Mouse (Mus musculus) v-Abl transformed pro-B cells (cell line): ENCODE data around the gene Mtif3.

ENCODE experiments used
- in situ Hi-C, 2 experiments: fragments of 400-800 bp; cut with MboI; formaldehyde crosslinking; loops; one replicate each; pipeline ENCODE4 v1.15.1; 2025; ENCODE audit not compliant: unreplicated experiment in 2 of 2

Gene Mtif3

DNA sequence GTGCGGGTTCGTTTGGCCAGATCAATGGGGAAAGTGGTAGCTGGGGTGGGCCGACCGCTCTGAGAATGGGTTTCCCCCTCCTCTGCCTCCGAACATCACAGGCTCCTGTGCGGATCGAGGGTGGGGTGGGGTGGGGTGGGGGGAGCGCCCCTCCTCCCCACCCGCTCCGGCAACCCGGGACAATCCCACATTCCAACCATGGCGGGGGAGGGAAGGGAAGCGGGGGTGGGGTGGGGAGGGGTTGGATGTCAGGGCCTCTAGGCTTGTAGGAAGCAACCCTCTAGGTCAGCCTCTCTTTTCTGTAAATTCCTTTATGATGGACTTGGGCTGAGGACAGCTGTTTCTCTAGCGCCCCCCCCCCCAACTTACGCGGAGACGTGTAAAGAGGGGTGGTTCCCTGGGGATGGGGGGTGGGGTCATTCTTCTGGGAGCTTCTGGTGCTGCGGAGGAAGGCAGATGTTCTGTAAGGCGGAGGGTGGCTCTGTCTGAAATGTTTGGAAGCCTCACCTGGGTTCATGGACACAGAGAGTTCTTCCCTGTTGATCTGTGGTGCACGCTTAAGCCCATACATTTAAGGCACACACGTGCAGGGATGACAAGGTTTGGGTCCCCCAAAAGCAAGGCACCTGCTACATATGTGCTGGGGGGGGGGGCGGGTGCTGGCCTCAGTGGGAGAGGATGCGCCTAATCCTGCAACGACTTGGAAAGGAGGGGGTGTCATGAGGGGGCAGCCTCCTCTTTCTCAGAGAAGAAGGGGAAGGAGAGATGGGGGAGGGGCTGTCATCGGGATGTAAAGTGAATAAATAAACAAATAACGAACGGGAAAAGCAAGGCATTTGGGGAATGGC, 43.1 kb downstream of the Mtif3 start:
- in situ Hi-C loops: loop anchor here (5.0 to 25.0 kb wide), 3 partner anchors 62 to 942 kb away; partner anchors contain the start of gene Pomp (in 1 of the 2)

DNA sequence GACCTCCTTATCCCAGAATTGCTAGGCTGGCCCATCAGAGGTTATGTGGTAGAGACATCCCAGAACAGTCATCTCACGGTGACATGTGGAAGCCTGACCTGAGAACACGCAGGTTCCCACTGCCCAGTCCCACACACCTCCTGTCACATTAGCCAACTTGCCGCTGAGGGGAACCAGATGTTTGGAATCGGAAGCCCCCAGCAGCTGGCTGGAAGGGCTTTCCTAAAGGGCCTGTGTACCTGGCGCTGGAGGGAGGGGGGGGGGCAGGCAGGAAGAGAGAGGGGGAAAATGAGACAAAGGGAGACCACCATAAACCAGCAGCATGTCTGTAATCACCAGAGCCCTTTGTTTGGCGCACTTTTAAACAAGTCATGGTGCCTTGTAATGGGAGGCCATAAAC, 43.7 kb downstream of the Mtif3 start:
- in situ Hi-C loops: loop anchor here (5.0 to 25.0 kb wide), 4 partner anchors 62 to 942 kb away; partner anchors contain the start of gene Pomp (in 1 of the 2)

DNA sequence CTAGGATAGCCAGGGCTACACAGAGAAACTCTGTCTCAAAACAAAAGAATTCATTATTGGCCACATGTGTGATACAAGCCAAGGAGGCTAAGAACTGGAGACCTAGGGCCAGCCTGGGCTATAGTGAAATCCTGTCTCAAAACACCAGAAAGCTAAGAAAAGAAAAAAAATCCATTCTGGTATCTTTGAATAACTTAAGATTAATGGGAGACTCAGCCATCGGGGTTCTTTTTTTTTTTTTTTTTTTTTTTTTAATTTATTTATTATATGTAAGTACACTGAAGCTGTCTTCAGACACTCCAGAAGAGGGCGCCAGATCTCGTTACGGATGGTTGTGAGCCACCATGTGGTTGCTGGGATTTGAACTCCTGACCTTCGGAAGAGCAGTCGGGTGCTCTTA, 46.2 kb downstream of the Mtif3 start:
- in situ Hi-C loops: loop anchor here (10.0 to 25.0 kb wide), 3 partner anchors 620 to 945 kb away; partner anchors contain the start of gene Pomp (in 1 of the 2)

DNA sequence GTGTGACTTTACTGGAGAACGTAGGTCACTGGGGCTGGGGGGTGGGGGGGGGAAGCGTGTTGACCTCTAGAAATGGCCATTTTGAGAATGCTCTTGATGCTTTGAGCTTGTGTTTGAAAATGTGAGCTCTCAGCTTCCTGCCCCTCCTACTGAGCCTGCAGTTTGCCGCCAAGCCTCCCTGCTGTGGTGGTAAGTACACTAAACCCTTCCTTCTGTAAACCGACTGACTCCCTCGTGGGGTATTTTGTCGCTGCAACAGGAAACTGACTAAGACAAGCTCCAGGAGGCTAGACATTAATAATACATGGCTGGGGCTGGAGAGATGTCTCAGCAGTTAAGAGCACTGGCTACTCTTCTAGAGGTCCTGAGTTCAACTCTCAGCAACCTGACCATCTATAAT, 46.8 kb downstream of the Mtif3 start:
- in situ Hi-C loops: loop anchor here (10.0 to 25.0 kb wide), 3 partner anchors 620 to 945 kb away; partner anchors contain the start of gene Pomp (in 1 of the 2)

DNA sequence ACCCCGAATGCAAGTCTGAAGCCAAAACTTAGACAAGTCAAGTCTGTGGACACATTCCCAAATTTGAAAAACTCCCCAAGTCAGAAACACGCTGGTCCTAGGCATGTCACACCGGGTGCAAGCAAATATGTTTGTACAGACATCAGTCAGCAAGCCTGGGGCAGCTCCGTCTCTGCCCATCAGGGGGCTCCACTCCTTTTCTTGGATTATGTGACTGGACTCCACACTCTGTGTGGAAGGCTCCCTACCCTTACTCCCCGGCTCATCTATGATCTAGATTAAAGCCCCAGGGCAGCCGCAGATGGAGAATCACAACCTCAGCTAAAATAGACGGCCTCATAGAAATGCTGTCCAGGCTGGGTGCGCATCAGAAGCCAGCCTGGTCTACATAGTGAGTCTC, 47.3 kb downstream of the Mtif3 start:
- in situ Hi-C loops: loop anchor here (10.0 to 25.0 kb wide), 3 partner anchors 621 to 946 kb away; partner anchors contain the start of gene Pomp (in 1 of the 2)

DNA sequence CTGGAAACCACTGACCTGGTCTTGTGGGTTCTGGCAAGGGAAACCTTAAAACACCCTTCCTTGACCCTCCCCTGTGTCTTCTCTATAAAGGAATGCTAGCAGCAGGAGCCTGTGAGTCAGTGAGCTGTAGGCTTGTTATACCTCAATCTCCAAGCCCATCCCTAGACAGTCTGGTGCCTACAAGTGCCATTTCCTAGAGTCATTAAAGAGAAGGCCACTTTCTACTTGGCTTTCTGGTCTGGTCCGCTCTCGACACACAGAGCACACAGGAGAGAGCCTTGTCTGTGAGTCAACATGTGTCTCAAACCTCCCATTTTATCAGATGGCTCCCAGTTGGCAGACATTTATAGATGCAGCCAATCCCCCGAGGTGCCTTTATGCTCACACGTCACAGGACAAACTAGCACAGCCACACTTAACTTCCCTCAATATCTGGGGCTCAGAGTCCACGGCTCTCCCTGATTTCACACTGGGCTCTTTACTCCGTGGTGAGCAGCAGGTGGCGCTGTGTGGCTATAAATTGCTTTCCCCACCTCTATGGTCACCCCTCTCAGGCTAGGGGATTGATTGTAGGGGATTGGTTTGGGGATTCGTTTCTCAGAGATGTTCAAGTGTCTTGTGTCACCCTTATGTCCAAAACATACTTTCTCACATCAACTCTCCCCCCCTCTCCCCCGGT, 49.4 kb downstream of the Mtif3 start:
- in situ Hi-C loops: loop anchor here (5.0 to 25.0 kb wide), 4 partner anchors 313 to 948 kb away; partner anchors contain the start of gene Pomp (in 1 of the 2)

DNA sequence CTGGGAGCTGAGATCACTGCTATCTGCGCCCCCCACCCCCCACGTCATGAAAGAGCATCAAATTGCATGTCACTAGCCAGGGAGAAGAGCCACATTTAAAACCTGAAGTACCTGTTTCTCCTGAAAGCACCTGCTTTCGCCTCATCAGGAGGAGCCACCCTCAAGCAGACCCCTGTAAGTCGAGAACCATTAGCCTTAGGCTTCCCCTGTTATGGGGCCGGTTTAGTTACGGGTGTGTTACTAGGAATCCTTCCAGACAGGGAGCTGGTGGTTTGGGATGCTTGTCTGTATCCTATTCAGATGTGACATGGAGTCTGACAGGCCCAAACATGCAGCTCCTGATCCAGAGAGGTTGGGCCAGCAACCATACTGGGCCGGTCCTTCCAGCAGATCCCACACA, 50.2 kb downstream of the Mtif3 start:
- in situ Hi-C loops: loop anchor here (5.0 to 25.0 kb wide), 4 partner anchors 314 to 949 kb away; partner anchors contain the start of gene Pomp (in 1 of the 2)

DNA sequence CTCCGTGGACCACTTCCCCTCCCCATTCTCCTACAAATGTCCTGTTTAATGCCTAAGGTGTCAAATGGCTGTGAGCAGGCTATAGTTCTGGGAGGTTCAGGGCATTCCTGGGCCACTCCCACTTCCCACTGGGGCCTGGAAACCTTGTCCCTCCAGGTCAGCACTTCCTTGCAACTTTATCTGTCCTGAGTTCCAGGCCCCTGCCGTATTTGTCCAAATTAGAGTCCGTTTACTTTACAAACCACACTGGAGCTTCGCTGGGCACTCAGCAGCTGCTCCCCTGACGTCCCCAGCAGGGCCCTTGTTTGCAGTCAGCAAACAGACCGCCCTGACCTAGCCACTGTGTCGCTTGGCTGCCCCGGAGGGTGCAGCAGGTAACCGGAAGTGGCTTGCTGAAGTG, 51.4 kb downstream of the Mtif3 start:
- in situ Hi-C loops: loop anchor here (5.0 to 25.0 kb wide), 4 partner anchors 315 to 950 kb away; partner anchors contain the start of gene Pomp (in 1 of the 2)

DNA sequence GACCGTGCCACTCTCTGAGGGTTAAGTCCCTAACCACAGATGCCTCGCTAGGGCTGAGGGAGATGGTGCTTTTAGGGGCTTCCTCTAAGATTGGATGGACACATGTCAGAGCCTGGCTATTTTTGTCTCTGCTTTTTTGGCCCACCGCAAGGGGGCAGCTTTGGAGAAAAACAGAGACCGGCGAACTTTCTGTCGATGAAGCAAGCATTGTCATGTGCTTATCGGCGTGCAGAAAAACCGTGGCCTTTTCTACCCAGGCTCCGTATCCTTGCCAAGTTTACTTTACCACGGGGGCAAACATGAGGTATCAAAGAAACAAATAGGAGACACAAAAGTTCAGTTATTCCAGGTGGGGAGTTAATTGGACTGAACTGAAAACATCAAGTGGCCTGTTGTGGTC, 55.0 kb downstream of the Mtif3 start:
- in situ Hi-C loops: loop anchor here (5.0 to 25.0 kb wide), 6 partner anchors 236 to 1334 kb away; partner anchors contain the start of genes Pomp (in 1 of the 2) and Urad (in 1 of the 2)

DNA sequence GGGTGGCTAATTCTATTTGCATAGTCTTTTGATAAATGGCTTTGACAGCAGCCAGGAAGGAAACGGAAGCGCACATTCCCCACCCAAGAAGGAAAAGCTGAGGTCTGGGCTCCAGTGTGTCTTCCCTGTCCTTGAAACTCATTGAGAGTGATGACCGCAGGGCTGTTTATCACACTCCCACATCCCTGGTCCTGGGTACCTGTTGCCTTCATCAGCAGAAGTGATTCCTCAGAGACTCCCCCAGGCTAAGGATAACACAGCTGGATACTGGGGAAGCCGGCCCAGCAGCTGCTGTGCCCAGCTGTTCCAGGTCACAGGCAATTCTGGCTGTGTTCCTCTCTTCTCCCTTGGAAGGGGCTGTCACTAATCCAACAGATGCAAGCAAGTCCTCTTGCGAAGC, 56.1 kb downstream of the Mtif3 start:
- in situ Hi-C loops: loop anchor here (5.0 to 25.0 kb wide), 6 partner anchors 235 to 1335 kb away; partner anchors contain the start of genes Pomp (in 1 of the 2) and Urad (in 1 of the 2)

DNA sequence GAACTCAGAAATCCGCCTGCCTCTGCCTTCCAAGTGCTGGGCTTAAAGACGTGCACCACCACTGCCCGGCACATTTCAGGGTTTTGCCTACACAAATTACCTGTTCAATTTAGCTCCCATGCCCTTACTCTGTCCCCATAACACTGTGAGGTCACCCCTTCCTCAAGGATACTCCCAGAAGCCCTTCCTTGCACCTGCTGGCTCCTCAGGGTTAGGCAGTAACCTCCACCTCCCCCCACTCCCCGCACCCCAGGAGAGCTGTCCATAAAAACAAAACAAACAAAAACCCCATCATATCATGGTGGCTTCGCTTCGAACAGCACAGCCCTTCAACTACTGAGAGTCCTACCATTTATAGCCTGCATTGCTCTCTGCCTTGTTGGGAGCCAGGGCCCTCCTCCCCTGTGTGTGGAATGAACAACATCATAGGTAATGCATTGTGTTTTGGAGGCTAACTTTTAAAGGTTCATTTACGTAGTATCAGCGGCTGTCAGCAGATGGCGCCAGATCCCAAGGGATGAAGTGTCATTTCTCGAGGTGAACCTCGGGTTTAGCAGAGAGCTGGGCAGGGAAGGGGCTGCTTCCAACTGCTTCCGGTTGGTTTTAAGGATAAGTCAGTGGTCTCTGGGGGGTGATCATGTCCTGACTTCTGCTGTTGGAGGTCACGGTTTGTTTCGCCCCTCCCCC, 58.0 kb downstream of the Mtif3 start:
- in situ Hi-C loops: loop anchor here (5.0 to 25.0 kb wide), 6 partner anchors 233 to 1337 kb away; partner anchors contain the start of genes Pomp (in 1 of the 2) and Urad (in 1 of the 2)

DNA sequence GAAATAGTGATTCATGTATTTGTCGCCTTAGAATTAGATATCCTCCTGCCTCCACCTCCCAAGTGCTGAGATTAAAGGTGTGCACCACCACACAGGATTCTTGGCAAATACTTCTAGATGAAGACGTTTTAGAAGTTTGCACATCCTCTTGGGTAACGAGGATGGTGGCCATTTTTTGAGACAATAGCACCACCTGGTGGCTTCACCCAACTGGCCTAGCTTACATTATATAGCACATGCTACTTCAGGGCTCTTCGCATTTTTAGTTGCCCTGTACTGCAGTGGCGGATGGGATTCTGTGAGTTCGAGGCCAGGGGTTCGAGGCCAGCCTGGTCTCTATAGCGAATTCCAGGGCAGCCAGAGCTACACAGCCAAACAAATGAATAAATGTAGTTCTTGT, 59.2 kb downstream of the Mtif3 start:
- in situ Hi-C loops: loop anchor here (5.0 to 25.0 kb wide), 4 partner anchors 197 to 958 kb away; partner anchors contain the start of gene Pomp (in 1 of the 2)
